Mouse (Mus musculus) spleen, postnatal 10 days (tissue): ENCODE data around the gene Efhd2.

ENCODE experiments used
- DNase-seq, 2 experiments: peaks; one replicate each; pipeline ENCODE4 v3.0.0; 2021 to 2022; ENCODE audit warnings: low spot score in 2 of 2

The Efhd2 gene

DNA sequence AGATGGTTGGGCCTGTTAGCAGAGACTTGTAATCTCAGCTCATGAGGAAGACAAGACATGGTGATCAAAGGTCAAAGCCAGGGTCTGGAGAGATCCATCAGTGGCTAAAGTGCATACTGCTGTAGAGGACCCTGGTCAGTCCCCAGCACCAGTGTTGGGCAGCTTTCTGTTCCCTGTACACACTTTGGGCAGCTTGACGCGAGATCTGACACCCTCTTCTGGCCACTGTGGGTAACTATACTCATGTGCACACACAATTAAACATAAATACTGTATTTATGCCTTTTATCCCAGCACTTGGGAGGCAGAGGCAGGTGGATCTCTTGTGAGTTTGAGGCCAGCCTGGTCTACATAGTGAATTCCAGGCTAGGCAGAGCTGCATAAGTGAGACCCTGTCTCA is 63.7 kb downstream of the Efhd2 start:
- DNase-seq, result no peak

- no peak for DNase-seq
Observed at GRCm38 (mm10) chr4:141809850-141810464, 64.8 kb downstream of the Efhd2 start.
